Mouse (Mus musculus) heart, postnatal 36 days (tissue): ENCODE data around the gene Vti1a. TPM values are rescaled to one million over a fixed set of nuclear protein-coding genes. Genes with fewer than 3 reads are reported as not detected.

Experiments used
- DNase-seq, 2 experiments: peaks; one replicate each; pipeline ENCODE4 v3.0.0; 2021 to 2022
- intact Hi-C: fragments of 180-260 bp; cut with DNase I; formaldehyde crosslinking; loops from one replicate; pipeline ENCODE4 v1.15.1; 2025
- total RNA-seq, 2 experiments: library from RNA; stranded (reverse); gene quantifications; 2 replicates each; pipeline ENCODE4 v1.2.3; 2021

Gene Vti1a
- 10 to 100 TPM; 17.2 to 18.3 TPM for total RNA-seq

GRCm38 (mm10) chr19:55316109-55316714 lies at the start of gene Vti1a:
Gene Vti1a (plus strand): TSS chr19:55316295.
- intact Hi-C loops, result loop anchor here (10.0 kb wide), 1 partner anchor 241 kb away; no protein-coding TSS in a partner anchor
- DNase-seq, result peak; percentile 88 to 92

GRCm38 (mm10) chr19:55266786-55267185 lies 49.3 kb upstream of the Vti1a start:
- intact Hi-C loops, result no loop called here
- no peak for DNase-seq

- intact Hi-C loops, result no loop called here
- DNase-seq, result no peak
Observed at GRCm38 (mm10) chr19:55268150-55268549, 47.9 kb upstream of the Vti1a start.

- intact Hi-C loops, result no loop called here
- DNase-seq, result no peak
Observed at GRCm38 (mm10) chr19:55269051-55269450, 47.0 kb upstream of the Vti1a start.

- no peak for DNase-seq
- intact Hi-C loops, result no loop called here
Observed at GRCm38 (mm10) chr19:55271448-55271847, 44.6 kb upstream of the Vti1a start.

- DNase-seq, result no peak
- intact Hi-C loops, result no loop called here
Observed at GRCm38 (mm10) chr19:55273340-55273739, 42.8 kb upstream of the Vti1a start.

GRCm38 (mm10) chr19:55276100-55276499 lies 40.0 kb upstream of the Vti1a start:
- intact Hi-C loops, result no loop called here
- DNase-seq, result no peak

GRCm38 (mm10) chr19:55276770-55277169 lies 39.3 kb upstream of the Vti1a start:
- no peak for DNase-seq
- intact Hi-C loops, result no loop called here

- DNase-seq, result no peak
- intact Hi-C loops, result no loop called here
Observed at GRCm38 (mm10) chr19:55284093-55284492, 32.0 kb upstream of the Vti1a start.

- no peak for DNase-seq
- intact Hi-C loops, result no loop called here
Observed at GRCm38 (mm10) chr19:55286034-55286433, 30.1 kb upstream of the Vti1a start.

GRCm38 (mm10) chr19:55288974-55289373 lies 27.1 kb upstream of the Vti1a start:
- intact Hi-C loops, result no loop called here
- no peak for DNase-seq

- no peak for DNase-seq
- intact Hi-C loops, result no loop called here
Observed at GRCm38 (mm10) chr19:55290621-55291270, 25.3 kb upstream of the Vti1a start.

- intact Hi-C loops, result no loop called here
- no peak for DNase-seq
Observed at GRCm38 (mm10) chr19:55292210-55292850, 23.8 kb upstream of the Vti1a start.

- intact Hi-C loops, result no loop called here
- DNase-seq, result no peak
Observed at GRCm38 (mm10) chr19:55293175-55293574, 22.9 kb upstream of the Vti1a start.

GRCm38 (mm10) chr19:55295075-55295474 lies 21.0 kb upstream of the Vti1a start:
- DNase-seq, result no peak
- intact Hi-C loops, result no loop called here

- DNase-seq, result no peak
- intact Hi-C loops, result no loop called here
Observed at GRCm38 (mm10) chr19:55295556-55295955, 20.5 kb upstream of the Vti1a start.

- no peak for DNase-seq
- intact Hi-C loops, result no loop called here
Observed at GRCm38 (mm10) chr19:55296301-55296700, 19.8 kb upstream of the Vti1a start.

GRCm38 (mm10) chr19:55297489-55297888 lies 18.6 kb upstream of the Vti1a start:
- intact Hi-C loops, result no loop called here
- DNase-seq, result no peak

GRCm38 (mm10) chr19:55297961-55298360 lies 18.1 kb upstream of the Vti1a start:
- no peak for DNase-seq

GRCm38 (mm10) chr19:55299378-55299777 lies 16.7 kb upstream of the Vti1a start:
- no peak for DNase-seq
- intact Hi-C loops, result no loop called here

More at GRCm38 (mm10) chr19:55297961-55298360, 18.1 kb upstream of the Vti1a start:
- intact Hi-C loops, result no loop called here

- intact Hi-C loops, result no loop called here
- DNase-seq, result no peak
Observed at GRCm38 (mm10) chr19:55300525-55300924, 15.6 kb upstream of the Vti1a start.

- DNase-seq, result no peak
- intact Hi-C loops, result loop anchor here (1.0 kb wide), 1 partner anchor 87 kb away; no protein-coding TSS in a partner anchor
Observed at GRCm38 (mm10) chr19:55305024-55305423, 11.1 kb upstream of the Vti1a start.
